ENCODE assay signal across 19 mouse cellular contexts in the genomic region with DNA sequence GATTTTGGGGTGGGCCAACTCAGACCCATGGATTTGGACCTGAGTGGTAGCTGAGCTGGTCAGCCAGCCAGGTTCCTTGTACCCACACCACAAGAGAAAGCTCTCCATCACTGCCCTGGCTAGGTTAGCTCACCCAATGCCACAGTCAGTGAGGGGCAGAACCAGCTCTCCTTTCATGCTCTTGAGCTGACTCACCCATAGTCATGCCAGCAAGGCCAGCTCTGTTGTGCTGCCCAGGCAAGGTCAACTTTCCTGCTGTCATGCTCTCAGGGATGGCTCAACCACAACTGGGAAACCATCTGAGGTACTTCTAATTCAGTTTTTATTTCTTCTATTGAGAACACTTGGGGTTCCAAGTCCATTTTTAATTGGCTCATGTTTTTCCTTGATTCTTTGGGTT.
DNase-seq lines count a peak whose midpoint lies in the region; ATAC-seq lines count a peak whose summit lies in the region.
"Had no signal": no experiment of that assay in that cellular context is flagged by ENCODE, and none has a peak within 500 bp of the region (broad histone marks: within the 10 kb centered on the region; RNA-seq: fewer than 3 reads in every experiment).

No protein-coding gene starts in this region.

- no peaks in the 10 kb centered on the region for H3K27me3 ChIP-seq in heart, embryonic 11.5 days (ENCODE audit: control insufficient read depth, insufficient read depth, low read length)
- no peaks in the 10 kb centered on the region for H3K27me3 ChIP-seq in midbrain, embryonic 15.5 days (replicated peaks)
- H3K27me3 ChIP-seq: CH12.LX; heart, embryonic 12.5 days; hindbrain, embryonic 15.5 days had no signal

- peak; percentile 48 for DNase-seq in heart, adult 11 months
- peak; percentile 75 to 84 for DNase-seq in adrenal gland, adult (ENCODE audit: inconsistent age in 2 of 2, low spot score in 1 of 2)
- peak; percentile 72 for DNase-seq in adrenal gland, postnatal 14 days
- DNase-seq in thymus, postnatal 14 days, result no peak
- DNase-seq in urinary bladder, postnatal 36 days (ENCODE audit: low spot score in 2 of 2), result no peak
- DNase-seq: cerebellum, adult 18-20 months; cerebellum, postnatal 10 days; gastrocnemius, postnatal 10 days; heart, adult 2 months had no signal

- no peak for ATAC-seq in heart, embryonic 11.5 days (replicated peaks; ENCODE audit: insufficient number of reproducible peaks, low FRiP score, low TSS enrichment)
- ATAC-seq in midbrain, embryonic 15.5 days (replicated peaks), result no peak
- ATAC-seq: forebrain, embryonic 14.5 days; inflammation-experienced regulatory T-cells, adult 6 months; intestine, postnatal 0 days had no signal

- H3K36me3 ChIP-seq in heart, embryonic 11.5 days (ENCODE audit: control insufficient read depth, insufficient read depth, low read length), result no peaks in the 10 kb centered on the region
- no peaks in the 10 kb centered on the region for H3K36me3 ChIP-seq in midbrain, embryonic 15.5 days (replicated peaks)
- H3K36me3 ChIP-seq: embryonic facial prominence, embryonic 10.5 days; heart, embryonic 12.5 days; hindbrain, embryonic 10.5 days; hindbrain, embryonic 15.5 days had no signal

- no peak overlapping the region for H3K27ac ChIP-seq in heart, embryonic 11.5 days (ENCODE audit: low read depth, low read length)
- H3K27ac ChIP-seq in midbrain, embryonic 15.5 days, result no peak overlapping the region
- H3K27ac ChIP-seq: embryonic facial prominence, embryonic 10.5 days; heart, adult 2 months; hindbrain, embryonic 10.5 days; hindbrain, embryonic 15.5 days had no signal

- no peak overlapping the region for H3K4me3 ChIP-seq in heart, embryonic 11.5 days (ENCODE audit: low read depth, low read length)
- no peak overlapping the region for H3K4me3 ChIP-seq in midbrain, embryonic 15.5 days
- H3K4me3 ChIP-seq: embryonic facial prominence, embryonic 10.5 days; heart, adult 2 months; heart, embryonic 12.5 days; hindbrain, embryonic 10.5 days; hindbrain, embryonic 15.5 days had no signal

- H3K4me2 ChIP-seq in heart, embryonic 11.5 days, result no peak overlapping the region
- H3K4me2 ChIP-seq in midbrain, embryonic 15.5 days, result no peak overlapping the region
- H3K4me2 ChIP-seq: heart, embryonic 12.5 days; hindbrain, embryonic 15.5 days had no signal

- H3K9ac ChIP-seq in heart, embryonic 11.5 days (ENCODE audit: low read depth, low read length), result no peak overlapping the region
- no peak overlapping the region for H3K9ac ChIP-seq in midbrain, embryonic 15.5 days
- H3K9ac ChIP-seq: heart, embryonic 12.5 days; hindbrain, embryonic 15.5 days had no signal

- H3K9me3 ChIP-seq in heart, embryonic 11.5 days (replicated peaks; ENCODE audit: control insufficient read depth, low read length), result no peaks in the 10 kb centered on the region
- no peaks in the 10 kb centered on the region for H3K9me3 ChIP-seq in midbrain, embryonic 15.5 days
- H3K9me3 ChIP-seq: embryonic facial prominence, embryonic 10.5 days; heart, embryonic 12.5 days; hindbrain, embryonic 10.5 days; hindbrain, embryonic 15.5 days had no signal

- no peaks in the 10 kb centered on the region for H3K4me1 ChIP-seq in heart, embryonic 11.5 days (ENCODE audit: control insufficient read depth, insufficient read depth, low read length)
- no peaks in the 10 kb centered on the region for H3K4me1 ChIP-seq in midbrain, embryonic 15.5 days
- H3K4me1 ChIP-seq: embryonic facial prominence, embryonic 10.5 days; heart, embryonic 12.5 days; hindbrain, embryonic 10.5 days; hindbrain, embryonic 15.5 days had no signal

Comparison
In these comparisons a context has a peak if more than half of its experiments do, and no peak if none do; other contexts are left out.
1. DNase-seq: peak in heart, adult 11 months (single experiment), adrenal gland, adult (2 of 2) and adrenal gland, postnatal 14 days (single experiment); none in thymus, postnatal 14 days (single experiment) and urinary bladder, postnatal 36 days (0 of 2).